Mouse (Mus musculus) heart, adult 2 months (tissue): Measurements from ENCODE around the gene Ulk1.

ENCODE experiments used
- CTCF ChIP-seq: fragments of 200-600 bp; IDR thresholded peaks from 2 replicates; pipeline ENCODE4 v1.8.1; 2022; ENCODE audit warnings: antibody characterized with exemption, mild to moderate bottlenecking, moderate library complexity
- EP300 ChIP-seq: fragments of 200-500 bp; IDR thresholded peaks from 2 replicates; pipeline ENCODE4 v1.6.1; 2011; ENCODE audit warnings: low read depth, low read length, control low read depth; ENCODE audit not compliant: insufficient read depth
- POLR2A ChIP-seq: fragments of 200-500 bp; IDR thresholded peaks from 2 replicates; pipeline ENCODE4 v1.6.1; 2011; ENCODE audit warnings: mild to moderate bottlenecking, low read depth, low read length, control low read depth; ENCODE audit not compliant: insufficient read depth

GRCm38 (mm10) chr5:110779276-110779997 lies 30.5 kb downstream of the Ulk1 start:
- TF ChIP-seq POLR2A (no peak), EP300 (no peak), CTCF (no peak)
